Mouse (Mus musculus) right cerebral cortex, postnatal 10 days (tissue): ENCODE data around the gene Ldhd.
A peak's percentile ranks its signal among the peaks of the same experiment; 100 is the strongest.

Source experiments
- DNase-seq, 2 experiments: peaks; one replicate each; pipeline ENCODE4 v3.0.0; 2021; ENCODE audit warnings: low spot score in 2 of 2

The Ldhd gene

DNA sequence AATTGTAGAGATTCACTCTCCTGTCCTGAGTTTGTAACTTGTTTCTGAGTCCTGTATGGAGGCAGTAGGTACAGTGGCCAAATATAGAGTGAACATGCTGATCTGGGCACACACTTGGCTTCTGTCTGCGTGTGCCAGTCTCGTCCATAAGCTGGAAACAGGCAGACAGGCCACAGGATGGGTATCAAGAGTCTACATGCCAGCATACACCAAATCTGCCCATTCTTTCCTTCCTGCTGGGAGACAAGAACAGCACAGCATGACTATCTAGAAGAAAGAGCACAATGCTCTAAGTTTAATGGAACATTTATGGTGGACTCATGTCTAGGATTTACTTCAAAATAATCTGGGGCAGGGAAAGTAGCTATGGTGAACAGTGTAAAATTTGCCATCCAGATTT, 35.2 kb downstream of the Ldhd start:
- no peak for DNase-seq

DNA sequence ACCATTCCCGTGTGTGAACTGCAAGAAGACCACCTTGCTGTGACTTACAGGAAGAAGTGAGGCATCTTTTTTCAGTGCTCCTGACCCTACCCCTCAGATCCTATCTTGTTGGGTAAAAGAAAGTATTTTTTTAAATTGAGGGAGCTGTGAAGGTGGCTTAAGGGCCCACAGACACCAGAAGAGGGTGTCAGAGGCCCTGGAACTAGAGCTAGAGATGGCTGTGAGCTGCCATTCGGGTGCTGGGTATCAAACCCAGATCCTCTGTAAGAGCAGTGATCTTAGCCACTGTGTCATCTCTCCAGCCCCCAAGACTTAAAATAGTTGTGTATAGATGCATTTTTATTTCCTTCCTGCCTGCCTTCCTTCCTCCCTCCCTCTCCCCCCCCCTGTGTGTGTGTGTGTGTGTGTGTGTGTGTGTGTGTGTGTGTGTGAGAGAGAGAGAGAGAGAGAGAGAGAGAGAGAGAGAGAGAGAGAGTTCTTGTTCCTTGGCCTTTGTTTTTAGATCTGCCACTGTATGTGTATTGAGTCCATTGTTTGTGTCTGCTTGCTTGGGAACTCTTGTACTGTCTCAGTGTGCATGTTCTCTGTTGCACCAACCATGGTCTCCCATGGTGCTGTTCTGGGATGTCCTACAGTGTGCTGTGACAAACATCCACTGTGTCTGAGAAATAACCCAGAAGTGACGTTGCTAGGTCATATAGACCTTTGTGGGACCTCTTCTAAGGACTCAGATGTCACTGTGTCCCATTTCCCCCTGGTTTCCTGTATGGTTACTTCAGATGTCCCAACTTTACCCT, 35.9 kb downstream of the Ldhd start:
- DNase-seq: no peak

DNA sequence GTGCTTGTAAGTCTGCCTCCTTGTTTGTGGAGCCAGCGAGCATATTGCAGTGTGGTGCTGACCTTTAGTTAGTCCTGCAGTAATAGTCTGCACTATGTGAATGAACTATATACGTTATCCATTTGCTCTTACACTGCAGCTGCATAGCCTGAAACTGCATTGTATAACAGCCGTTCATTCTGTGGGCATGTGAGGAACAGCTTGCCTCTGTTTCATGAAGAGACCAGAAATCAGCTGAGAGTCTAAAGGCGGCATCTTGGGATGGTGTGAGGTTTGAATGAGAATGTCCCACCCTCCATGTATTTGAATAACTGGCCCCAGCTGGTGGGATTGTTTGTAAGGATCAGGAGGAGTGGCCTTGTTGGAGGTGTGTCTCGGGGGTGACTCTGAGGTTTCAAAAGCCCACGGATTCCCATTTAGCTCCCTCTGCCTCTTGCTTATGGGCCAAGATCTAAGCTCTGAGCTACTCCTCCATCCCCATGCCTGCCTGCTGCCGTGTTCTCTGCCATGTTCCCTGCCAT, 37.7 kb downstream of the Ldhd start:
- DNase-seq: peak in 1 of 2 experiments; percentile 48

DNA sequence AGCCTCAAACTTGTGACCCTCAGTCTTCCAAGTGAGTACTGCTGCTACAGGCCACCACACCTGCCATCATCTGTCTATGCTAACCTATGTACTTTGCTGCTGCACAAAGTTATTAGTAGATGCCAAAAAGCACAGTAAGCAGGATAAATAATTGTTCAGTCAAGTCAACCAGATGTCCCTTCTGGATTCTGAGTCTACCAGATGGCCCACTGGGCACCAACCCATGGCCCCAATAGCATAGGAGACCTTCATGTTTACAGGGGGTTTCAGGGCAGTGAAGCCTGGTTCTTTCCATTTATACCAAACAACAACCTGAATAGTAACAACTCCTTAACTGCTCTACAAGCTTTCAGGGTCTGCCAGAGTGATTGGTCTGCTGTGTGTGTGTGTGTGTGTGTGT, 39.0 kb downstream of the Ldhd start:
- no peak for DNase-seq

DNA sequence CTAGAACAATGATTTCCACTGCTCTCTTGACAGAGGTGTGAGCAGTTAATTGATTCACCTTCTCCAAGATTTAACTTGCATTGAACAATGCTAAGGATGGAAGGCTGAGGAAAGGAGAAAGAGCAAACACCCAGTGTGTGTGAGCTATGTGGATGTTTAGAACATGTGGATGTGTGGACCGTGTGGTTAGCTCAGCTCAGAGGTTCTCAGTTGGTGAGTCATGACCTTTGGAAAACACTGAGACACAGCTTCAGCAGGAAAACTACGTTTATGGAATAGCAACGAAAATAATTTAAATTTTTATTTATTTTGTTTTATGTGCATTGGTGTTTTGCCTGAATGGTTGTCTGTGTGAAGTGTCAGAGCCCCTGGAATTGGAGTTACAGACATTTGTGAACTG, 40.0 kb downstream of the Ldhd start:
- no peak for DNase-seq

DNA sequence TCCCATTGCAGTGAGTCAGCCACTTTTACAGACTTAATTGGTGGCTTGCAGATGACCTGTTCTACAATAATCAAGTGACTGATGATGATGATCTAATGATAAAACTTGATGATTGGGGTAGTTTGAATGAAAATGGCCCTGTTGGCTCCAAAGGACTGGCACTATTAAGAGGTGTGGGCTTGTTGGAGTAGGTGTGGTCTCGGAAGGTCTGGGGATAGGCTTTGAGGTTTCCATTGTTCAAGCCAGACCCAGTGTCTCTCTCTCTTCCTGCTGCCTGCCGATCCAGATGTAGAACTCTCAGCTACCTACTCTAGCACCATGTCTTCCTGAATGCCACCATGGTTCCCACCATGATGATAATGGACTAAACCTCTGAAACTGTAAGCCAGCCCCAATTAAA, 41.8 kb downstream of the Ldhd start:
- no peak for DNase-seq

DNA sequence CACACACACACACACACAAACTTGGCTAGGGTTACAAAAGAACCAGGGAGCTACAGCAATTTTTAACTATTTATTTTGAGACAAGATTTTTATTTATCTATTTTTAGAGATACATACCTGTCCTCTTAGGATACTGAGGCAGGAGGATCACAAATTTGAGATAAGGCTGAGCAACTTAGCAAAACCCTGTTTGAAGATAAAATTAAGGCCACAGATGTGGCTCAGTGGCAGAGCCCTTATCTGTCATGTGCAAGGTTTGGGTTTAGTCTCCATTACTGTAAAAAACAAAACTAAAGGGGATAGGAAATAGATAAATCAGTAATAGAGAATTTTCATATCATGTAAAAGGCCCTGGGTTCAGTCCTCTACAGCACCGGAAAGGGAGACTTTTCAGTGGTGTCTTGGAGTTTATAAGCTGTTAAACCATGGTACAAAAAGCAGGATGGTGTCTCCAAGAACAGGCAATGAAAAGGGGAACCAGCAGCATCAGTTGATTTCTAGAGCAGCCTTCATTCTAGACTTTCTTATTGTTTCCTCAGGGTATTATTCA, 42.6 kb downstream of the Ldhd start:
- no peak for DNase-seq

DNA sequence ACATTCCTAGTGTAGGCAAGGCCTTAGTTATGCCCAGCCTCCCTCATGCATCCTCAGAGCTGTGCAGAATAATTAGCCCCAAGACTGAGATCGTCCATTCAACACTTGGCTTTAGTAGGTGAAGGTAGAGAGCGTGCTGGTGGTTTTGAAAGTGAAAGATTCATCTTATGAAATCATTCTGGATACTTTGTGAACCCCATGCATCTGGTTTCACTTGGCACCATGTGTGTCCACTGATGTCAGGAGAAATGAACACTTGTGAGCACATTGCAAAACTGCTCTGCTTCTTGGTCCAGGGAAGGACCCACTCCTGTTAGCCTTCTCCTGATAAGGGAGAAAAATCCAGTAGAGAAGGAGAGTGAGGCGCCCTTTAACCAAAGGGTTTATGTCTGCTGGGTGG, 45.2 kb downstream of the Ldhd start:
- DNase-seq: no peak

DNA sequence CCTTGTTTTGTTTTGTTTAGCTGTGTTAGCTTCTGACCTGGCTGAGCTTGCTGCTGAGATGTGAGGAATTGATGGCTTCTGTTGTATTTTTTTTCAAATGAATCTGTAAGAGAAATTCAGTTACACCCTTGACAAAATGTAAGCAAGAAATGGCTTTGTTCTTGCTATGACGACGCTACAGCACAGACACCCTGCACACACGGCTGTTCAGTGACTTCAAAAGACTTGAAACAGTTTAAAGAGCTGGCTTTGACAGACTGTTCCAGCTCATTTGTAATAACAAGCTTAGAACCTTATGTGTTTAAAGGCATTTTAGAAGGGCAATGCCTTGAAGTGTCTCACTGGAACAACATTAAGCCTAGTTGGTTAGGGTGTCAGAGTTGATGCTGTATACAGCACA, 47.8 kb downstream of the Ldhd start:
- DNase-seq: no peak

DNA sequence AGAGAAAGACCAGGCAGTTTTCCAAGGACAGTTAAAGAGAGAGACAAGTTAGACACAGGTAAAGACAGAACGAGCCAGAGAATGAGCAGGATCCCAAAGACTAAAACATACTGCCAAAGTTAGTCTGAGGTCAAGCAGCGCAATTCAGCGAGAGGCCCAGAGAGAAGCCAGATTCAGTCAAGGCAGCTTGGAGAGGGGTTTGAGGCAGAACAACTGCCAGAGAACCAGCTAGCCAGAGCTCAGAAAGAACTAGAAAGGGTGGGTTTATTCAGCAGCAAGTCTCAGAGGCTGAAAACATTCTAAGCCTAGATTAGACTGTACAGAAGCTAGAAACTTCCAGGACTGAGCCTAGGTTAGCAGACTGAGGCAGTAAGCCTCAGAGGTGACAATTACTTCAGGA, 49.9 kb downstream of the Ldhd start:
- DNase-seq: no peak

DNA sequence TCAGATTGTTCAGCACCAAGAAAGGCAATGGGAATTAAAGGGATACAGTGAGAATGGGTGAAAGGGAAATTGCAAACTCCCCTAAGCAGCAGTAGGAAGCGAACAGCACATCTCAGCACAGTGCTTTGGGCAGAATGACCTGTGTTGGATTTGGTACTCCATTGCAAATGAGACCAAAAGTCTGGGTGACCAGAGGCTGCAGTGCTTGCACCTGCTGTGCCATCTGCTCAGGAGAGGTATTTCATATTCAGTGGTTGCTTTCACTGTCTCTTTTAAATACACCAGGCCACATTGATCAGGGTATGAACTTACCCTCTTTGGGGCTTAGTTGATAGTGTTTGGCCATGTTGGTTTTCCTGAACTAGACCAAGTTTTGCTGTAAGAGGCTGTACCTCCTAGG, 50.9 kb downstream of the Ldhd start:
- no peak for DNase-seq

DNA sequence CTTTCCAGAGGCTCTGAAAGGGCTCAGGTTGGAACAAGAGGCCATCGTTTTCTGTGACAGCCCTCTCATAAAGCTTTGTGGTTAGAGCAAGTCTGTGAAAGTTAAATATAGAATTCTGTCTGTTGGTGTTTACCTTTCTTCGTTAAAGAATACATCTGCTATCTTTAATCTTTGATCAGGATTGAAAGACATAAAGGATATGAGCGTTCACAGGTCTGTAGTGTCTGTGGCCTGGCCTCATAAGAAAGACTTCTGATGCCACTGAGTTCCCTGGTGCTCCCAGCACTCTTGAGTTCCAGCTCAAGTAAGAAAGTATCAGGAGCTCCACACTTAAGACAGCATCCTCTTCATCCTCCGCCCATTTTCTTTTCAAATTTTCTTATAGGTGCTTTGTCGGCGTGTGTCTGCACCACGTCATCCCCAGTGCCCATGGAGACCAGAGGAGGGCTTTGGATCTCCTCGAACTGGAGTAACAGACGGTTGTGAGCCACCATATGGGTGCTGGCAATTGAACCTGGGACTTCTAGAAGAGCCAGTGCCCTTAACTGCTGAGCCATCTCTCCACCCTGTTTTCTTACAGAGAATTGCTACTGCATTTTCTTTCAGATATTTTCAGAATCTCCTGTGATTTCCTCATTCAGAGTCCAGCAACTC, 52.2 kb downstream of the Ldhd start:
- no peak for DNase-seq

DNA sequence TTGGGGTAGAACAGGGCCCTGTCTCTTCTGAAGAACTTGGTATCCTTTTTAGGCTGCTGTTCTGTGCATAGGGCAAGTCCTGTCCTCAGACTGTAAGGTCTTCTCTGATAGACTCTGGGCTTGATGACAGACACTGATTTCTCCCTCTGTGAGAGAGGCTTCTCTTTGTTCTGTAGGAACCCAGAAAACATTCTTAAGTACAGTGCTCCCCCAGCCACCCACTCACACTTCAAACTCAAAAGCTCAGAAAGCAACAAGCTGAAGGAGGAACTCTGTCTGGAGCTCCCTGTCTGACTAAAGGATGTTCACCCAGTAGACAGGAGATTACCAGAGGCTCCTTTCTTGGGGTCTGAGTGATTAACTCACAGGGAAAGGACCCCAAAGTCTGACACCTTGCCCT, 53.7 kb downstream of the Ldhd start:
- no peak for DNase-seq

DNA sequence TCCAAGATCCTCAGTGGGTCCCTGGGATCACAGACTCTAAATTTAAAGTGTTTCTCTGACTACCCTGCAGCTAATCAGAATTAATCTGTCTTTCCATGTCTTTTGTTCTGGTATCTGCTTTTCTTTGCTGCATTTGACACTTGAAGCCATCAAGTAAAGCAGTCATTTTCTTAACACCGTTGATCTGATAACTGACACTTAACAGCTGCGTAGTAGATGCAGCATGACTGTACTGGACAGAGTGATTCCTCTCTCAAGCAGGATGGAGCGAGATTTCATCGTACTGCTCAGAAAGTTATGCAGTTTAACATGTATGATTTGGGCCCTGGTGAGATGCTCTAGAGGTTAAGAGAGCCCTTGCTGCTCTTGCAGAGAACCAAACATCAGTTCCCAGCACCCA, 54.7 kb downstream of the Ldhd start:
- no peak for DNase-seq

DNA sequence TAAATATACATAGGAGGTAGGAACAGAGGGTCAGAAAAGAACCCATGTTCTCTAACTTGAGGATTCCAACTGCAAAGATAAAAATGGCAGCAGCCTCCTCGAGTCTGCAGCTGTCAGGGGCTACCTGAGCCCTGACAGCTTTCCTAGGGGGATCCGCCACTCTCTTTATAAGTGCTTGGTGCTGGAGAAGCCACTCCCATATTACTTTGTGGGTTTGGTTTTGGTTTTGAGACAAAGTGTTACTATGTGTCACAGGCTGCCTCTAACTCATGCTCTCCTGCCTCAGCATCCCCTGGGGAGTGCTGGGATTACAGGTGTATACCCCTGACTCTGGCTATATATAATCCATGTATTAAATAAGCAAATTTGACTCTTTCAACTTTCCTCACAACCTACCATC, 56.2 kb downstream of the Ldhd start:
- DNase-seq: no peak
